Mouse (Mus musculus) embryonic facial prominence, embryonic 11.5 days (tissue): Measurements from ENCODE around the gene Gm49369. TPM values are rescaled to one million over a fixed set of nuclear protein-coding genes. Genes with fewer than 3 reads are reported as not detected.
A peak's percentile ranks its signal among the peaks of the same experiment; 100 is the strongest.

Experiments used
- ATAC-seq: fragments of 200-750 bp; cut with Nextera tagmentation; replicated peaks from 2 replicates; pipeline ENCODE4 v1.8.0; 2017; ENCODE audit warnings: low read depth; ENCODE audit not compliant: insufficient number of reproducible peaks, low FRiP score, low TSS enrichment
- DNase-seq: peaks from one replicate; pipeline ENCODE4 v3.0.0-alpha.2; 2015; ENCODE audit warnings: low spot score
- H3K27ac ChIP-seq: fragments of 300-500 bp; sonication (generic); replicated peaks from 2 replicates; pipeline ENCODE4 v1.5.1; 2014; ENCODE audit warnings: mild to moderate bottlenecking, low read depth, low read length, control low read depth
- H3K27me3 ChIP-seq: fragments of 300-500 bp; sonication (generic); 2 replicates; pipeline ENCODE4 v1.6.1; 2014; ENCODE audit warnings: mild to moderate bottlenecking, low read length, moderate library complexity, mixed read lengths; ENCODE audit not compliant: control insufficient read depth, insufficient read depth
- H3K36me3 ChIP-seq: fragments of 300-500 bp; sonication (generic); replicated peaks from 2 replicates; pipeline ENCODE4 v1.6.1; 2014; ENCODE audit warnings: low read depth, mild to moderate bottlenecking, low read length, moderate library complexity, mixed read lengths; ENCODE audit not compliant: control insufficient read depth, insufficient read depth
- H3K4me1 ChIP-seq: fragments of 300-500 bp; sonication (generic); 2 replicates; pipeline ENCODE4 v1.6.1; 2014; ENCODE audit warnings: low read length, mixed read lengths; ENCODE audit not compliant: control insufficient read depth, insufficient read depth
- H3K4me2 ChIP-seq: fragments of 300-500 bp; sonication (generic); 2 replicates; pipeline ENCODE4 v1.6.1; 2014; ENCODE audit warnings: low read depth, mild to moderate bottlenecking, control low read depth, low read length, moderate library complexity
- H3K4me3 ChIP-seq: fragments of 300-500 bp; sonication (generic); 2 replicates; pipeline ENCODE4 v1.5.1; 2014; ENCODE audit warnings: low read depth, low read length, control low read depth
- H3K9ac ChIP-seq: fragments of 300-500 bp; sonication (generic); replicated peaks from 2 replicates; pipeline ENCODE4 v1.6.1; 2014; ENCODE audit warnings: mild to moderate bottlenecking, control low read depth, low read length
- H3K9me3 ChIP-seq: fragments of 300-500 bp; sonication (generic); replicated peaks from 2 replicates; pipeline ENCODE4 v1.6.1; 2016; ENCODE audit warnings: mild to moderate bottlenecking, low read length, inconsistent platforms, mixed read lengths; ENCODE audit not compliant: control insufficient read depth
- WGBS: fragments of 180-500 bp; shearing (Covaris S2); extraction: QIAGEN DNeasy Blood & Tissue Kit; methylation state at CpG from one replicate; pipeline ENCODE4 v1.1.7; 2014; 5-methylcytosine and 5-hydroxymethylcytosine counted together
- polyA plus RNA-seq: library from polyadenylated mRNA; unstranded; fragments of >200 nt; fragmentation: Nextera tagmentation; extraction: Ambion mirVana; gene quantifications from 2 replicates; pipeline ENCODE4 v1.2.1, GENCODE M21; 2014

Gene Gm49369
- polyA plus RNA-seq, 1 experiment from 2014 or later: not detected

GRCm38 (mm10) chr7:142403591-142403990 lies 21.1 kb upstream of the Gm49369 start:
- Histone ChIP-seq H3K4me3 (no peak overlapping the region), H3K9ac (no peak overlapping the region), H3K4me1 (no peaks in the 10 kb centered on the region), H3K27ac (no peak overlapping the region), H3K36me3 (no peaks in the 10 kb centered on the region), H3K27me3 (no peaks in the 10 kb centered on the region), H3K4me2 (no peak overlapping the region), H3K9me3 (no peaks in the 10 kb centered on the region)
- DNase-seq (no peak), ATAC-seq (no peak)
- WGBS: 77% methylated on average over 4 of the region's 4 CpGs

GRCm38 (mm10) chr7:142400750-142401142 lies 18.3 kb upstream of the Gm49369 start:
- DNase-seq: peak; percentile 8

DNA sequence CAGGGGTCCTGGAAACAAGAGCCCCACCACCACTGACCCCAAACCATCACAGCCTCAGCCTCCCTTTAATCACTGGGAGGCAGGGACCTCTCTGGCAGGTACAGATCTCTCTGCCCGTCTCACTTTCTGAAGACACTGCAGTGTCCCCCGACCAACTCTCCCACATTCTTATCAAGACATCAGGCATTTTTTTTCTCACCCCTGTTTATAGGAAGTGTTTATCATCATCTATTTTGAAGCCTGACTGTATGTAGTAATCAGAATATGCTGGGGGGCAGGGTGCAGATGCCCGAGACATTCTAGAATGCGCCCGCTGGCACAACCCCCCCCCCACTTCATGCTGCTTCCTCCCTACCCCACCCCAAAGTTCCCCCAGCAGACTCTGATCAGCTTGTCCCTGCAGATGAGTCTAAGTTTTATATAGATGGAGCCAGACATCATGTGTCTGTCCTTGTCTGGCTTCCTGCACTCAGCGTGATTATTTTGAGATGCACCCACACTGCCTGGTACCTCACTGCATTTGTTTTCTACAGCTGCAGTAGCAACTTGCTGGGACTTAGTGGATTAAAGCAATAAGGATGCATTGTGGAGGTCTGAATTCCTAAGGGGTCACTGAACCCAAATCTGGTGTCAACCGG lies 17.8 kb upstream of the Gm49369 start:
- Histone ChIP-seq H3K4me1 (no peaks in the 10 kb centered on the region), H3K27ac (no peak overlapping the region), H3K4me2 (no peak overlapping the region), H3K9me3 (no peaks in the 10 kb centered on the region), H3K4me3 (no peak overlapping the region), H3K36me3 (no peaks in the 10 kb centered on the region), H3K9ac (no peak overlapping the region), H3K27me3 (no peaks in the 10 kb centered on the region)
- WGBS: 58% methylated on average over 7 of the region's 7 CpGs
- DNase-seq: no peak
- no peak for ATAC-seq

More at GRCm38 (mm10) chr7:142400750-142401142, 18.3 kb upstream of the Gm49369 start:
- ATAC-seq: peak; percentile 64; the same call in 1 of the 2 replicates
- Histone ChIP-seq H3K4me3 (no peak overlapping the region), H3K36me3 (no peaks in the 10 kb centered on the region), H3K9ac (no peak overlapping the region), H3K4me1 (no peaks in the 10 kb centered on the region), H3K27ac (no peak overlapping the region), H3K4me2 (no peak overlapping the region), H3K27me3 (no peaks in the 10 kb centered on the region), H3K9me3 (no peaks in the 10 kb centered on the region)
- WGBS: 29% methylated on average over 7 of the region's 7 CpGs

DNA sequence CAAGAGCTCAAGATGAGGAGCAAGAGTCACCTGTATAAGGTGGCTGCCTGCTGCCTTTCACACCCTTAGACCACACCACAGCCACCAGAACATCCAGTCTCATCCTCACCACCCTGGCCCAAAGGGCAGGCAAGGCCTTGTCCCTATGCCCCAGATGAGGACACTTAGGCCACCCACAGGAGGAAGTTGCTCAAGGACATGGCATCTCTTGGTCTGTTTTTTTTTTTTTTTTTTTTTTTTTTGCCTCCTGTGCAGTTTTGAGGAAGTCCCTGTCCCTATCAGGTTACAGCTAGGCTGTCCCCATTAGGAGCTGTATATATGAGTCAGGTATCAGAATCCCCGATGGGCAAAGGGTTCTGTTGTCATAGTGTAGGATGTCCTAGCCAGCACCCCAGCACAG lies 16.8 kb upstream of the Gm49369 start:
- Histone ChIP-seq H3K27ac (no peak overlapping the region), H3K9me3 (no peaks in the 10 kb centered on the region), H3K9ac (no peak overlapping the region), H3K27me3 (no peaks in the 10 kb centered on the region), H3K4me3 (no peak overlapping the region), H3K4me2 (no peak overlapping the region), H3K4me1 (no peaks in the 10 kb centered on the region), H3K36me3 (no peaks in the 10 kb centered on the region)
- 53% methylated on average over 1 of the region's 1 CpGs for WGBS
- DNase-seq (no peak), ATAC-seq (no peak)

- peak; percentile 1 for DNase-seq
- 49% methylated on average over 2 of the region's 2 CpGs for WGBS
- no peak overlapping the region for H3K27ac ChIP-seq
Observed at GRCm38 (mm10) chr7:142398052-142398451, 15.6 kb upstream of the Gm49369 start.

DNA sequence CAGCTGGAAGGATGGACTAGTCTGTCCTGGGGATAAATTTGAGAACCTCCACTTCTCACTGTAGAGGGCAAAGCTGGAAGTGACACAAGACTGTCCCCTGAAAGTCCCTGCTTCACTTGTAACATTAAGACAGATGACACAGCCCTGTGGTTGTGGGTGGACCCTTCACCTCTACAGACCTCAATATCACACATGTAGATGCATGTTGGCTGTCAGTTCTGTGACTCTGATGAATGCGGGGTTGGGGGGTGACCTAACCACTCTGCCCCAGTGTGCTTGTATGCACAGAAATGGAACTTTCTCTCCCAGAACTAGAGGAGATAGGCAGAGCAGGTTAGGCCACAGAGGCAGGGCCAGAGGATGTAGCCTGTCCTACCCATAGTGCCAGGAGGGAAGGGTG lies 14.1 kb upstream of the Gm49369 start:
- DNase-seq (no peak), ATAC-seq (no peak)
- no peaks in the 10 kb centered on the region for H3K4me1 ChIP-seq
- WGBS: 90% methylated on average over 1 of the region's 1 CpGs
- H3K4me2 ChIP-seq: no peak overlapping the region
- H3K36me3 ChIP-seq: no peaks in the 10 kb centered on the region
- H3K9ac ChIP-seq: no peak overlapping the region
- no peaks in the 10 kb centered on the region for H3K9me3 ChIP-seq
- H3K27ac ChIP-seq: no peak overlapping the region
- no peak overlapping the region for H3K4me3 ChIP-seq
- no peaks in the 10 kb centered on the region for H3K27me3 ChIP-seq

More at GRCm38 (mm10) chr7:142398052-142398451, 15.6 kb upstream of the Gm49369 start:
- H3K9ac ChIP-seq: no peak overlapping the region
- H3K9me3 ChIP-seq: no peaks in the 10 kb centered on the region
- no peaks in the 10 kb centered on the region for H3K4me1 ChIP-seq
- H3K4me3 ChIP-seq: no peak overlapping the region
- ATAC-seq: no peak
- H3K4me2 ChIP-seq: no peak overlapping the region
- H3K36me3 ChIP-seq: no peaks in the 10 kb centered on the region
- no peaks in the 10 kb centered on the region for H3K27me3 ChIP-seq

DNA sequence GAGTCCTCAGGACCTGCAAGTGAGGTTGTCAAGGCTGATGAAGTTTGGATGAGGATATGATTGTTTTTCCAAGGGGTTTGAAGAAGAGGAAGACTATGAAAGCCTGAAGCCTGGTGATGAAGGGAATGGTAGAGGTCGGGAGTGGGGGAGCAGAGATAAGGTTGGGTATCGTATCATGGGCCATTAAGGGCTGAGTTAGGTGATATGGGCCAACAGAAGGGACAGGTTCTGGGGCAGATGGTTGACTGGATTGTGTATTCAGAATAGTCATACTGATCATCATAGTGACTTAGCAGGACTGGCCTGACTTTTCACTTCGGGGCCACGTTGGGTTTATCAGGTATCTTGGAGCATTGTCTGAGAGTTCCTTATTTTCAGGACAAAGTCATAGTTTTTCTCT lies 13.0 kb upstream of the Gm49369 start:
- Histone ChIP-seq H3K4me3 (no peak overlapping the region), H3K27ac (no peak overlapping the region), H3K36me3 (no peaks in the 10 kb centered on the region), H3K4me1 (no peaks in the 10 kb centered on the region), H3K27me3 (no peaks in the 10 kb centered on the region), H3K4me2 (no peak overlapping the region), H3K9me3 (no peaks in the 10 kb centered on the region), H3K9ac (no peak overlapping the region)
- DNase-seq: no peak
- no peak for ATAC-seq
- WGBS: 84% methylated on average over 4 of the region's 4 CpGs

- Histone ChIP-seq H3K9ac (no peak overlapping the region), H3K4me2 (no peak overlapping the region), H3K27me3 (no peaks in the 10 kb centered on the region), H3K27ac (no peak overlapping the region), H3K36me3 (no peaks in the 10 kb centered on the region), H3K9me3 (no peaks in the 10 kb centered on the region), H3K4me1 (no peaks in the 10 kb centered on the region), H3K4me3 (no peak overlapping the region)
- WGBS: 73% methylated on average over 6 of the region's 6 CpGs
- ATAC-seq: no peak
- no peak for DNase-seq
Observed at GRCm38 (mm10) chr7:142394261-142395190, 12.1 kb upstream of the Gm49369 start.
